Mouse (Mus musculus): ENCODE measurements around the gene Gm13199. TPM values are rescaled to one million over a fixed set of nuclear protein-coding genes. Genes with fewer than 3 reads are reported as not detected.

Gm13199 gene
- total RNA-seq (2021) = 1 to 10 TPM; 2.8 to 3.3 TPM

- DNase-seq = no peak
Measured at GRCm38 (mm10) chr2:5862834-5863233, at the start of gene Gm13199. Gm13199 (minus strand) TSS chr2:5862934.

GRCm38 (mm10) chr2:5911282-5911965 lies 48.7 kb upstream of the Gm13199 start:
- DNase-seq = no peak

- no peak for DNase-seq
Measured at GRCm38 (mm10) chr2:5906625-5907024, 43.9 kb upstream of the Gm13199 start.

GRCm38 (mm10) chr2:5906092-5906491 lies 43.4 kb upstream of the Gm13199 start:
- DNase-seq = peak in 1 of 2 experiments; percentile 47

GRCm38 (mm10) chr2:5900145-5900544 lies 37.4 kb upstream of the Gm13199 start:
- DNase-seq = no peak

GRCm38 (mm10) chr2:5894843-5895570 lies 32.3 kb upstream of the Gm13199 start, which contains the start of gene Sec61a2:
Sec61a2 (minus strand) TSS chr2:5895432.
- peak; percentile 99 for DNase-seq

GRCm38 (mm10) chr2:5894296-5894695 lies 31.6 kb upstream of the Gm13199 start:
- DNase-seq = no peak

GRCm38 (mm10) chr2:5889412-5889811 lies 26.7 kb upstream of the Gm13199 start:
- no peak for DNase-seq

GRCm38 (mm10) chr2:5888865-5889264 lies 26.1 kb upstream of the Gm13199 start:
- no peak for DNase-seq

- no peak for DNase-seq
Measured at GRCm38 (mm10) chr2:5877446-5877845, 14.7 kb upstream of the Gm13199 start.

GRCm38 (mm10) chr2:5869746-5870145 lies 7.0 kb upstream of the Gm13199 start:
- DNase-seq = no peak

- DNase-seq = no peak
Measured at GRCm38 (mm10) chr2:5867681-5868080, 4.9 kb upstream of the Gm13199 start.

GRCm38 (mm10) chr2:5851866-5852265 lies 10.9 kb downstream of the Gm13199 start:
- DNase-seq = peak; percentile 18 to 23

GRCm38 (mm10) chr2:5851116-5851515 lies 11.6 kb downstream of the Gm13199 start:
- no peak for DNase-seq

- DNase-seq = no peak
Measured at GRCm38 (mm10) chr2:5845826-5846225, 16.9 kb downstream of the Gm13199 start.

- DNase-seq = peak; percentile 87 to 90
Measured at GRCm38 (mm10) chr2:5844873-5845631, 17.7 kb downstream of the Gm13199 start, which contains the start of the genes Nudt5 and Cdc123. Nudt5 (plus strand) TSS chr2:5845019. Cdc123 (minus strand) TSS chr2:5845164.

GRCm38 (mm10) chr2:5844181-5844872 lies 18.4 kb downstream of the Gm13199 start:
- no peak for DNase-seq

- DNase-seq = no peak
Measured at GRCm38 (mm10) chr2:5840815-5841214, 21.9 kb downstream of the Gm13199 start.

- no peak for DNase-seq
Measured at GRCm38 (mm10) chr2:5825265-5825913, 37.3 kb downstream of the Gm13199 start.

GRCm38 (mm10) chr2:5824685-5825084 lies 38.0 kb downstream of the Gm13199 start:
- DNase-seq = no peak

GRCm38 (mm10) chr2:5824213-5824612 lies 38.5 kb downstream of the Gm13199 start:
- no peak for DNase-seq

GRCm38 (mm10) chr2:5822449-5822848 lies 40.3 kb downstream of the Gm13199 start:
- no peak for DNase-seq

Data from layer of hippocampus, postnatal 36 days (tissue).